Mouse (Mus musculus) neural tube, embryonic 11.5 days (tissue): ENCODE data around the gene Mbtps1. TPM values are rescaled to one million over a fixed set of nuclear protein-coding genes. Genes with fewer than 3 reads are reported as not detected.

ENCODE experiments used
- ATAC-seq: fragments of 200-750 bp; cut with Nextera tagmentation; 2 replicates; pipeline ENCODE4 v1.8.0; 2017; ENCODE audit warnings: moderate number of reproducible peaks, mild to moderate bottlenecking, moderate TSS enrichment, moderate library complexity; ENCODE audit not compliant: insufficient read depth, low FRiP score, low TSS enrichment
- DNase-seq: peaks from one replicate; pipeline ENCODE4 v3.0.0-alpha.2; 2015; ENCODE audit warnings: low spot score
- H3K27ac ChIP-seq: fragments of 300-500 bp; sonication (generic); 2 replicates; pipeline ENCODE4 v1.5.1; 2014; ENCODE audit warnings: low read depth, mild to moderate bottlenecking, low read length
- H3K27me3 ChIP-seq: fragments of 300-500 bp; sonication (generic); 2 replicates; pipeline ENCODE4 v1.6.1; 2014; ENCODE audit warnings: mild to moderate bottlenecking, low read length, mixed read lengths; ENCODE audit not compliant: control insufficient read depth, insufficient read depth
- H3K36me3 ChIP-seq: fragments of 300-500 bp; sonication (generic); 2 replicates; pipeline ENCODE4 v1.6.1; 2014; ENCODE audit warnings: mild to moderate bottlenecking, low read length, moderate library complexity, mixed read lengths; ENCODE audit not compliant: control insufficient read depth, insufficient read depth
- H3K4me1 ChIP-seq: fragments of 300-500 bp; sonication (generic); 2 replicates; pipeline ENCODE4 v1.6.1; 2014; ENCODE audit warnings: low read length, mixed read lengths; ENCODE audit not compliant: control insufficient read depth, insufficient read depth
- H3K4me2 ChIP-seq: fragments of 300-500 bp; sonication (generic); 2 replicates; pipeline ENCODE4 v1.6.1; 2014; ENCODE audit warnings: low read depth, mild to moderate bottlenecking, moderate library complexity
- H3K4me3 ChIP-seq: fragments of 300-500 bp; sonication (generic); 2 replicates; pipeline ENCODE4 v1.5.1; 2014; ENCODE audit warnings: low read depth, low read length
- H3K9ac ChIP-seq: fragments of 300-500 bp; sonication (generic); 2 replicates; pipeline ENCODE4 v1.6.1; 2014; ENCODE audit warnings: mild to moderate bottlenecking, low read length
- H3K9me3 ChIP-seq: fragments of 300-500 bp; sonication (generic); 2 replicates; pipeline ENCODE4 v1.6.1; 2016; ENCODE audit warnings: low read length; ENCODE audit not compliant: control insufficient read depth
- WGBS: fragments of 180-500 bp; shearing (Covaris S2); extraction: QIAGEN DNeasy Blood & Tissue Kit; methylation state at CpG from one replicate; pipeline ENCODE4 v1.1.7; 2014; 5-methylcytosine and 5-hydroxymethylcytosine counted together
- polyA plus RNA-seq: library from polyadenylated mRNA; unstranded; fragments of >200 nt; fragmentation: Nextera tagmentation; extraction: Ambion mirVana; gene quantifications from 2 replicates; pipeline ENCODE4 v1.2.1, GENCODE M21; 2014

The Mbtps1 gene
- polyA plus RNA-seq, 1 experiment from 2014 or later = 105 TPM

- Histone ChIP-seq H3K4me1 (no peaks in the 10 kb centered on the region), H3K27ac (no peak overlapping the region), H3K4me2 (no peak overlapping the region), H3K9me3 (no peaks in the 10 kb centered on the region), H3K36me3 (peaks cover 7% of the 10 kb centered on the region), H3K27me3 (no peaks in the 10 kb centered on the region), H3K9ac (no peak overlapping the region), H3K4me3 (no peak overlapping the region)
- DNase-seq (no peak), ATAC-seq (no peak)
- WGBS = 82% methylated on average over 7 of the region's 7 CpGs
These were observed 9.9 kb downstream of the Mbtps1 start for GRCm38 (mm10) chr8:119548560-119549113.

GRCm38 (mm10) chr8:119547019-119547691, 11.4 kb downstream of the Mbtps1 start:
- DNase-seq (no peak), ATAC-seq (no peak)
- no peak overlapping the region for H3K27ac ChIP-seq
- no peak overlapping the region for H3K9ac ChIP-seq
- no peak overlapping the region for H3K4me2 ChIP-seq
- no peak overlapping the region for H3K4me3 ChIP-seq
- H3K36me3 ChIP-seq = peaks cover 10% of the 10 kb centered on the region
- no peaks in the 10 kb centered on the region for H3K4me1 ChIP-seq
- H3K9me3 ChIP-seq = no peaks in the 10 kb centered on the region
- no peaks in the 10 kb centered on the region for H3K27me3 ChIP-seq
- WGBS = 84% methylated on average over 18 of the region's 18 CpGs

- Histone ChIP-seq H3K27ac (no peak overlapping the region), H3K4me3 (no peak overlapping the region), H3K4me2 (no peak overlapping the region), H3K9me3 (no peaks in the 10 kb centered on the region), H3K4me1 (no peaks in the 10 kb centered on the region), H3K27me3 (no peaks in the 10 kb centered on the region), H3K9ac (no peak overlapping the region), H3K36me3 (peaks cover 10% of the 10 kb centered on the region)
- ATAC-seq (no peak), DNase-seq (no peak)
- 95% methylated on average over 6 of the region's 6 CpGs for WGBS
These were observed 12.7 kb downstream of the Mbtps1 start for GRCm38 (mm10) chr8:119545791-119546190.

- WGBS = 80% methylated on average over 6 of the region's 6 CpGs
- ATAC-seq (no peak), DNase-seq (no peak)
- Histone ChIP-seq H3K36me3 (peaks cover 10% of the 10 kb centered on the region), H3K27me3 (no peaks in the 10 kb centered on the region), H3K4me2 (no peak overlapping the region), H3K4me3 (no peak overlapping the region), H3K27ac (no peak overlapping the region), H3K4me1 (no peaks in the 10 kb centered on the region), H3K9ac (no peak overlapping the region), H3K9me3 (no peaks in the 10 kb centered on the region)
These were observed 13.4 kb downstream of the Mbtps1 start for GRCm38 (mm10) chr8:119545180-119545579.

- H3K4me1 ChIP-seq = no peaks in the 10 kb centered on the region
- ATAC-seq (no peak), DNase-seq (no peak)
- peaks cover 16% of the 10 kb centered on the region for H3K36me3 ChIP-seq
- no peak overlapping the region for H3K9ac ChIP-seq
- WGBS = 92% methylated on average over 3 of the region's 3 CpGs
- H3K4me2 ChIP-seq = no peak overlapping the region
- H3K4me3 ChIP-seq = no peak overlapping the region
- H3K27me3 ChIP-seq = no peaks in the 10 kb centered on the region
- no peak overlapping the region for H3K27ac ChIP-seq
- no peaks in the 10 kb centered on the region for H3K9me3 ChIP-seq
These were observed 13.9 kb downstream of the Mbtps1 start for GRCm38 (mm10) chr8:119544606-119545005.

- Histone ChIP-seq H3K4me2 (no peak overlapping the region), H3K4me3 (no peak overlapping the region), H3K4me1 (no peaks in the 10 kb centered on the region), H3K9me3 (no peaks in the 10 kb centered on the region), H3K36me3 (peaks cover 32% of the 10 kb centered on the region), H3K27ac (no peak overlapping the region), H3K9ac (no peak overlapping the region), H3K27me3 (no peaks in the 10 kb centered on the region)
- 95% methylated on average over 9 of the region's 9 CpGs for WGBS
- ATAC-seq (no peak), DNase-seq (no peak)
These were observed 26.6 kb downstream of the Mbtps1 start for GRCm38 (mm10) chr8:119531973-119532372.

GRCm38 (mm10) chr8:119531397-119531796, 27.1 kb downstream of the Mbtps1 start:
- H3K9ac ChIP-seq = no peak overlapping the region
- H3K9me3 ChIP-seq = no peaks in the 10 kb centered on the region
- H3K4me3 ChIP-seq = no peak overlapping the region
- H3K36me3 ChIP-seq = peaks cover 30% of the 10 kb centered on the region
- ATAC-seq = no peak
- H3K4me2 ChIP-seq = no peak overlapping the region
- 90% methylated on average over 3 of the region's 3 CpGs for WGBS
- no peaks in the 10 kb centered on the region for H3K4me1 ChIP-seq
- no peak overlapping the region for H3K27ac ChIP-seq
- no peaks in the 10 kb centered on the region for H3K27me3 ChIP-seq
- DNase-seq = no peak

- Histone ChIP-seq H3K27ac (no peak overlapping the region), H3K9me3 (no peaks in the 10 kb centered on the region), H3K4me1 (no peaks in the 10 kb centered on the region), H3K27me3 (no peaks in the 10 kb centered on the region), H3K9ac (no peak overlapping the region), H3K36me3 (peaks cover 30% of the 10 kb centered on the region), H3K4me2 (no peak overlapping the region), H3K4me3 (no peak overlapping the region)
- ATAC-seq (no peak), DNase-seq (no peak)
- WGBS = 90% methylated on average over 6 of the region's 6 CpGs
These were observed 27.6 kb downstream of the Mbtps1 start for GRCm38 (mm10) chr8:119530937-119531336.

- Histone ChIP-seq H3K4me3 (no peak overlapping the region), H3K4me1 (no peaks in the 10 kb centered on the region), H3K27me3 (no peaks in the 10 kb centered on the region), H3K9me3 (no peaks in the 10 kb centered on the region), H3K27ac (no peak overlapping the region), H3K4me2 (no peak overlapping the region), H3K36me3 (peaks cover 29% of the 10 kb centered on the region), H3K9ac (no peak overlapping the region)
- no peak for DNase-seq
- 95% methylated on average over 7 of the region's 7 CpGs for WGBS
- ATAC-seq = no peak
These were observed 29.8 kb downstream of the Mbtps1 start for GRCm38 (mm10) chr8:119528762-119529161.
